In genomic region chr14:55110076-55110475, GRCm38 (mm10) we compare ENCODE assay signal across 17 mouse cellular contexts. TPM values are rescaled to one million over a fixed set of nuclear protein-coding genes. Genes with fewer than 3 reads are reported as not detected.
DNase-seq lines count a peak whose midpoint lies in the region; ATAC-seq and TF ChIP-seq lines count a peak whose summit lies in the region.
"Had no signal": no experiment of that assay in that cellular context is flagged by ENCODE, and none has a peak within 500 bp of the region (broad histone marks: within the 10 kb centered on the region; RNA-seq: fewer than 3 reads in every experiment).

No protein-coding gene starts in this region.

- H3K36me3 ChIP-seq in forebrain, embryonic 13.5 days (ENCODE audit: poor library complexity, severe bottlenecking): peaks cover 11% of the 10 kb centered on the region
- H3K36me3 ChIP-seq in forebrain, embryonic 12.5 days (replicated peaks): no peaks in the 10 kb centered on the region
- peaks cover 13% of the 10 kb centered on the region for H3K36me3 ChIP-seq in midbrain, embryonic 13.5 days
- H3K36me3 ChIP-seq in midbrain, embryonic 10.5 days: no peaks in the 10 kb centered on the region
- peaks cover 7% of the 10 kb centered on the region for H3K36me3 ChIP-seq in forebrain, postnatal 0 days (ENCODE audit: insufficient read depth)
- peaks cover 7% of the 10 kb centered on the region for H3K36me3 ChIP-seq in neural tube, embryonic 15.5 days
- H3K36me3 ChIP-seq: embryonic facial prominence, embryonic 13.5 days; intestine, embryonic 15.5 days had no signal

- ATAC-seq in forebrain, embryonic 13.5 days: no peak
- ATAC-seq in forebrain, embryonic 12.5 days (ENCODE audit: low FRiP score): no peak
- ATAC-seq in midbrain, embryonic 13.5 days: no peak
- no peak for ATAC-seq in forebrain, postnatal 0 days
- ATAC-seq in neural tube, embryonic 15.5 days (ENCODE audit: low FRiP score): no peak
- ATAC-seq: intestine, embryonic 15.5 days had no signal

- 45% methylated on average over 9 of the region's 9 CpGs for WGBS in forebrain, embryonic 13.5 days
- WGBS in forebrain, embryonic 12.5 days: 33% methylated on average over 9 of the region's 9 CpGs
- WGBS in midbrain, embryonic 13.5 days: 34% methylated on average over 9 of the region's 9 CpGs
- 34% methylated on average over 9 of the region's 9 CpGs for WGBS in midbrain, embryonic 10.5 days
- 40% methylated on average over 9 of the region's 9 CpGs for WGBS in forebrain, postnatal 0 days
- WGBS in neural tube, embryonic 15.5 days: 34% methylated on average over 9 of the region's 9 CpGs

- H3K4me1 ChIP-seq in forebrain, embryonic 13.5 days: peaks cover 75% of the 10 kb centered on the region
- peaks cover 64% of the 10 kb centered on the region for H3K4me1 ChIP-seq in forebrain, embryonic 12.5 days
- peaks cover 84% of the 10 kb centered on the region for H3K4me1 ChIP-seq in midbrain, embryonic 13.5 days (replicated peaks)
- H3K4me1 ChIP-seq in midbrain, embryonic 10.5 days: peaks cover 71% of the 10 kb centered on the region
- peaks cover 59% of the 10 kb centered on the region for H3K4me1 ChIP-seq in forebrain, postnatal 0 days (ENCODE audit: insufficient read depth)
- H3K4me1 ChIP-seq in neural tube, embryonic 15.5 days: peaks cover 80% of the 10 kb centered on the region

- no peak for TF ChIP-seq CTCF in forebrain, postnatal 0 days (IDR thresholded peaks at IDR 0.05; ENCODE audit: low read depth)

- peak overlapping the region; percentile 30; the same call in 1 of the 2 replicates for H3K9ac ChIP-seq in forebrain, embryonic 13.5 days
- no peak overlapping the region for H3K9ac ChIP-seq in forebrain, embryonic 12.5 days
- H3K9ac ChIP-seq in midbrain, embryonic 13.5 days (replicated peaks): peak overlapping the region; percentile 56; the same call in 1 of the 2 replicates
- peak overlapping the region; percentile 39; the same call in 1 of the 2 replicates for H3K9ac ChIP-seq in forebrain, postnatal 0 days
- H3K9ac ChIP-seq in neural tube, embryonic 15.5 days (replicated peaks): no peak overlapping the region
- H3K9ac ChIP-seq: intestine, embryonic 15.5 days had no signal

- no peak for DNase-seq in midbrain, embryonic 10.5 days (ENCODE audit: low spot score)
- no peak for DNase-seq in forebrain, postnatal 0 days
- DNase-seq in embryo, embryonic 11 days: no peak
- DNase-seq: cerebellum, adult 8-10 months; heart, adult 18-20 months; lung, adult 2 months; right cerebral cortex, postnatal 25 days had no signal

- no peaks in the 10 kb centered on the region for H3K9me3 ChIP-seq in forebrain, embryonic 13.5 days (replicated peaks)
- no peaks in the 10 kb centered on the region for H3K9me3 ChIP-seq in forebrain, embryonic 12.5 days
- H3K9me3 ChIP-seq in midbrain, embryonic 13.5 days: no peaks in the 10 kb centered on the region
- no peaks in the 10 kb centered on the region for H3K9me3 ChIP-seq in midbrain, embryonic 10.5 days (replicated peaks)
- H3K9me3 ChIP-seq in forebrain, postnatal 0 days (ENCODE audit: low read length): no peaks in the 10 kb centered on the region
- H3K9me3 ChIP-seq in neural tube, embryonic 15.5 days (replicated peaks): no peaks in the 10 kb centered on the region
- H3K9me3 ChIP-seq: embryonic facial prominence, embryonic 13.5 days; intestine, embryonic 15.5 days had no signal

- peak overlapping the region; percentile 41; the same call in 1 of the 2 replicates for H3K4me2 ChIP-seq in forebrain, embryonic 13.5 days
- no peak overlapping the region for H3K4me2 ChIP-seq in forebrain, embryonic 12.5 days
- H3K4me2 ChIP-seq in midbrain, embryonic 13.5 days (replicated peaks): no peak overlapping the region; the same call in 1 of the 2 replicates
- 0 out of 2 replicates have a peak overlapping the region, but pooled peaks have one; percentile 35 for H3K4me2 ChIP-seq in forebrain, postnatal 0 days (ENCODE audit: low read depth)
- H3K4me2 ChIP-seq in neural tube, embryonic 15.5 days: 0 out of 2 replicates have a peak overlapping the region, but pooled peaks have one; percentile 13

- H3K4me3 ChIP-seq in forebrain, embryonic 13.5 days: no peak overlapping the region
- no peak overlapping the region for H3K4me3 ChIP-seq in forebrain, embryonic 12.5 days (replicated peaks)
- H3K4me3 ChIP-seq in midbrain, embryonic 13.5 days (replicated peaks): no peak overlapping the region
- no peak overlapping the region for H3K4me3 ChIP-seq in midbrain, embryonic 10.5 days
- no peak overlapping the region for H3K4me3 ChIP-seq in forebrain, postnatal 0 days (ENCODE audit: low read depth, low read length)
- H3K4me3 ChIP-seq in neural tube, embryonic 15.5 days (replicated peaks): no peak overlapping the region
- H3K4me3 ChIP-seq: embryonic facial prominence, embryonic 13.5 days had no signal

- peak overlapping the region; percentile 7; the same call in 1 of the 2 replicates for H3K27ac ChIP-seq in forebrain, embryonic 13.5 days
- no peak overlapping the region for H3K27ac ChIP-seq in forebrain, embryonic 12.5 days
- 0 out of 2 replicates have a peak overlapping the region, but pooled peaks have one; percentile 47 for H3K27ac ChIP-seq in midbrain, embryonic 13.5 days
- no peak overlapping the region for H3K27ac ChIP-seq in midbrain, embryonic 10.5 days (replicated peaks)
- H3K27ac ChIP-seq in forebrain, postnatal 0 days (ENCODE audit: low read depth, low read length): peak overlapping the region; percentile 92
- 0 out of 2 replicates have a peak overlapping the region, but pooled peaks have one; percentile 3 for H3K27ac ChIP-seq in neural tube, embryonic 15.5 days (replicated peaks)
- H3K27ac ChIP-seq: embryonic facial prominence, embryonic 13.5 days; intestine, embryonic 15.5 days; kidney, postnatal 0 days; macrophage had no signal

- H3K27me3 ChIP-seq in forebrain, embryonic 13.5 days: peaks cover 30% of the 10 kb centered on the region
- peaks cover 52% of the 10 kb centered on the region for H3K27me3 ChIP-seq in forebrain, embryonic 12.5 days
- peaks cover 44% of the 10 kb centered on the region for H3K27me3 ChIP-seq in midbrain, embryonic 13.5 days
- H3K27me3 ChIP-seq in midbrain, embryonic 10.5 days (ENCODE audit: low read depth, poor library complexity, severe bottlenecking): peaks cover 79% of the 10 kb centered on the region
- no peaks in the 10 kb centered on the region for H3K27me3 ChIP-seq in forebrain, postnatal 0 days (ENCODE audit: insufficient read depth, low read length)
- H3K27me3 ChIP-seq in neural tube, embryonic 15.5 days (replicated peaks): peaks cover 11% of the 10 kb centered on the region; the same call in 1 of the 2 replicates

RNA-seq across cellular contexts. Expression of gene Ap1g2, which starts 3.7 kb away (rescaled TPM):
- polyA plus RNA-seq in forebrain, embryonic 13.5 days (2015; fragmentation: Nextera tagmentation; extraction: Ambion mirVana): 9.7 and 9.8 TPM in 2 replicates
- 10.2 and 11.4 TPM in 2 replicates for polyA plus RNA-seq in forebrain, embryonic 12.5 days (2016; fragmentation: Nextera tagmentation; extraction: Ambion mirVana)
- polyA plus RNA-seq in midbrain, embryonic 13.5 days (2015; fragmentation: Nextera tagmentation; extraction: Ambion mirVana): 7.9 and 8.2 TPM in 2 replicates
- 12.7 and 15.0 TPM in 2 replicates for polyA plus RNA-seq in midbrain, embryonic 10.5 days (2016; fragmentation: Nextera tagmentation; extraction: Ambion mirVana)
- 11.3 and 12.8 TPM in 2 replicates for total RNA-seq in forebrain, postnatal 0 days (2014; rRNA removed)
- 4.2 and 5.5 TPM in 2 replicates for polyA plus RNA-seq in forebrain, postnatal 0 days (2015; fragmentation: Nextera tagmentation; extraction: Ambion mirVana)
- polyA plus RNA-seq in neural tube, embryonic 15.5 days (2015; fragmentation: Nextera tagmentation; extraction: Ambion mirVana): 6.2 and 12.4 TPM in 2 replicates

RNA-seq across cellular contexts. Expression of gene Jph4, which starts 6.7 kb away (rescaled TPM):
- polyA plus RNA-seq in forebrain, embryonic 13.5 days (2015; fragmentation: Nextera tagmentation; extraction: Ambion mirVana): 17.5 and 17.7 TPM in 2 replicates
- 9.0 and 9.4 TPM in 2 replicates for polyA plus RNA-seq in forebrain, embryonic 12.5 days (2016; fragmentation: Nextera tagmentation; extraction: Ambion mirVana)
- 18.2 and 19.9 TPM in 2 replicates for polyA plus RNA-seq in midbrain, embryonic 13.5 days (2015; fragmentation: Nextera tagmentation; extraction: Ambion mirVana)
- 0.53 and 1.2 TPM in 2 replicates for polyA plus RNA-seq in midbrain, embryonic 10.5 days (2016; fragmentation: Nextera tagmentation; extraction: Ambion mirVana)
- total RNA-seq in forebrain, postnatal 0 days (2014; rRNA removed): 156 and 160 TPM in 2 replicates
- 47.4 and 55.3 TPM in 2 replicates for polyA plus RNA-seq in forebrain, postnatal 0 days (2015; fragmentation: Nextera tagmentation; extraction: Ambion mirVana)
- 30.6 and 37.0 TPM in 2 replicates for polyA plus RNA-seq in neural tube, embryonic 15.5 days (2015; fragmentation: Nextera tagmentation; extraction: Ambion mirVana)
- total RNA-seq: liver, adult 2 months had no signal
- polyA plus RNA-seq: C2C12; liver, adult 2 months; macrophage had no signal

RNA-seq across cellular contexts. Expression of gene Thtpa, which starts 15.5 kb away (rescaled TPM):
- 39.0 and 42.0 TPM in 2 replicates for polyA plus RNA-seq in forebrain, embryonic 13.5 days (2015; fragmentation: Nextera tagmentation; extraction: Ambion mirVana)
- 32.0 and 33.0 TPM in 2 replicates for polyA plus RNA-seq in forebrain, embryonic 12.5 days (2016; fragmentation: Nextera tagmentation; extraction: Ambion mirVana)
- polyA plus RNA-seq in midbrain, embryonic 13.5 days (2015; fragmentation: Nextera tagmentation; extraction: Ambion mirVana): 32.1 and 35.0 TPM in 2 replicates
- polyA plus RNA-seq in midbrain, embryonic 10.5 days (2016; fragmentation: Nextera tagmentation; extraction: Ambion mirVana): 28.1 and 30.8 TPM in 2 replicates
- total RNA-seq in forebrain, postnatal 0 days (2014; rRNA removed): 49.0 and 55.2 TPM in 2 replicates
- 47.2 and 48.0 TPM in 2 replicates for polyA plus RNA-seq in forebrain, postnatal 0 days (2015; fragmentation: Nextera tagmentation; extraction: Ambion mirVana)
- polyA plus RNA-seq in neural tube, embryonic 15.5 days (2015; fragmentation: Nextera tagmentation; extraction: Ambion mirVana): 27.9 and 31.6 TPM in 2 replicates

RNA-seq across cellular contexts. Expression of gene Zfhx2, which starts 18.0 kb away (rescaled TPM):
- polyA plus RNA-seq in forebrain, embryonic 13.5 days (2015; fragmentation: Nextera tagmentation; extraction: Ambion mirVana): 26.7 and 28.0 TPM in 2 replicates
- 26.3 and 28.1 TPM in 2 replicates for polyA plus RNA-seq in forebrain, embryonic 12.5 days (2016; fragmentation: Nextera tagmentation; extraction: Ambion mirVana)
- polyA plus RNA-seq in midbrain, embryonic 13.5 days (2015; fragmentation: Nextera tagmentation; extraction: Ambion mirVana): 35.5 and 39.9 TPM in 2 replicates
- 7.6 and 12.5 TPM in 2 replicates for polyA plus RNA-seq in midbrain, embryonic 10.5 days (2016; fragmentation: Nextera tagmentation; extraction: Ambion mirVana)
- total RNA-seq in forebrain, postnatal 0 days (2014; rRNA removed): 8.9 and 11.1 TPM in 2 replicates
- polyA plus RNA-seq in forebrain, postnatal 0 days (2015; fragmentation: Nextera tagmentation; extraction: Ambion mirVana): 2.7 and 7.5 TPM in 2 replicates
- polyA plus RNA-seq in neural tube, embryonic 15.5 days (2015; fragmentation: Nextera tagmentation; extraction: Ambion mirVana): 20.3 and 24.5 TPM in 2 replicates

Comparison
In these comparisons a context has a peak if more than half of its experiments do, and no peak if none do; other contexts are left out.
1. H3K27ac ChIP-seq: peak in forebrain, embryonic 13.5 days (single experiment), midbrain, embryonic 13.5 days (single experiment), forebrain, postnatal 0 days (single experiment) and neural tube, embryonic 15.5 days (single experiment); none in forebrain, embryonic 12.5 days (single experiment) and midbrain, embryonic 10.5 days (single experiment).
2. H3K4me2 ChIP-seq: peak in forebrain, embryonic 13.5 days (single experiment), forebrain, postnatal 0 days (single experiment) and neural tube, embryonic 15.5 days (single experiment); none in forebrain, embryonic 12.5 days (single experiment) and midbrain, embryonic 13.5 days (single experiment).
3. H3K9ac ChIP-seq: peak in forebrain, embryonic 13.5 days (single experiment), midbrain, embryonic 13.5 days (single experiment) and forebrain, postnatal 0 days (single experiment); none in forebrain, embryonic 12.5 days (single experiment) and neural tube, embryonic 15.5 days (single experiment).